Mouse (Mus musculus) bone marrow macrophage, adult 2 months (primary cell): ENCODE data around the gene Sigirr. TPM values are rescaled to one million over a fixed set of nuclear protein-coding genes. Genes with fewer than 3 reads are reported as not detected.

Experiments
- H3K27ac ChIP-seq: 2 replicates; pipeline ENCODE4 v1.5.1; 2012; ENCODE audit warnings: low read depth, low read length; ENCODE audit not compliant: insufficient read depth
- H3K4me1 ChIP-seq: 2 replicates; pipeline ENCODE4 v1.6.1; 2012; ENCODE audit warnings: low read length; ENCODE audit not compliant: control insufficient read depth, insufficient read depth
- H3K4me3 ChIP-seq: 2 replicates; pipeline ENCODE4 v1.5.1; 2012; ENCODE audit warnings: mild to moderate bottlenecking, low read length, moderate library complexity; ENCODE audit not compliant: insufficient read depth
- CTCF ChIP-seq: IDR thresholded peaks from 2 replicates; pipeline ENCODE4 v1.5.1; 2012; ENCODE audit warnings: low read depth, mild to moderate bottlenecking, low read length, moderate library complexity
- POLR2A ChIP-seq: IDR thresholded peaks from 2 replicates; pipeline ENCODE4 v1.6.1; 2012; ENCODE audit warnings: mild to moderate bottlenecking, low read depth, low read length, borderline replicate concordance
- polyA plus RNA-seq: library from polyadenylated mRNA; stranded (reverse); fragments of >200 nt; gene quantifications from 2 replicates; pipeline ENCODE4 v1.2.4, GENCODE M21; 2012; ENCODE audit not compliant: missing spikeins, insufficient read depth, insufficient read length

The Sigirr gene
- polyA plus RNA-seq, 1 experiment: 3.9 TPM

- Histone ChIP-seq H3K4me3 (peak overlapping the region; percentile 83), H3K27ac (no peak overlapping the region), H3K4me1 (peaks cover 33% of the 10 kb centered on the region)
- TF ChIP-seq CTCF (no peak), POLR2A (no peak)
Observed at GRCm38 (mm10) chr7:141131904-141132755, 31.8 kb upstream of the Sigirr start.

GRCm38 (mm10) chr7:141131024-141131820 is 30.9 kb upstream of the Sigirr start:
- peak overlapping the region; percentile 83 for H3K4me3 ChIP-seq
- peaks cover 33% of the 10 kb centered on the region for H3K4me1 ChIP-seq
- no peak overlapping the region for H3K27ac ChIP-seq
- no peak for TF ChIP-seq CTCF
- no peak for TF ChIP-seq POLR2A

- H3K27ac ChIP-seq: peak overlapping the region; percentile 64
- TF ChIP-seq POLR2A: 0 out of 2 replicates have a peak, but pooled peaks have one; percentile 3
- TF ChIP-seq CTCF: no peak
- peak overlapping the region; percentile 72 for H3K4me3 ChIP-seq
- H3K4me1 ChIP-seq: peaks cover 19% of the 10 kb centered on the region
Observed at GRCm38 (mm10) chr7:141123517-141123856, 23.1 kb upstream of the Sigirr start.

GRCm38 (mm10) chr7:141122689-141123516 is 22.5 kb upstream of the Sigirr start:
- Histone ChIP-seq H3K27ac (peak overlapping the region; percentile 64), H3K4me1 (peaks cover 19% of the 10 kb centered on the region), H3K4me3 (peak overlapping the region; percentile 72)
- no peak for TF ChIP-seq POLR2A
- no peak for TF ChIP-seq CTCF

GRCm38 (mm10) chr7:141122245-141122644 is 21.9 kb upstream of the Sigirr start, which contains the start of gene Ptdss2:
Gene Ptdss2, plus strand, starts transcription at chr7:141122382.
- Histone ChIP-seq H3K4me1 (peaks cover 16% of the 10 kb centered on the region), H3K4me3 (peak within 1 kb of the TSS; percentile 72), H3K27ac (peak within 1 kb of the TSS; percentile 64)
- no peak for TF ChIP-seq POLR2A
- TF ChIP-seq CTCF: no peak

GRCm38 (mm10) chr7:141121051-141121531 is 20.7 kb upstream of the Sigirr start:
- H3K27ac ChIP-seq: no peak overlapping the region
- no peak overlapping the region for H3K4me3 ChIP-seq
- H3K4me1 ChIP-seq: peaks cover 16% of the 10 kb centered on the region
- TF ChIP-seq POLR2A: no peak
- TF ChIP-seq CTCF: no peak

GRCm38 (mm10) chr7:141120605-141121004 is 20.2 kb upstream of the Sigirr start:
- no peak overlapping the region for H3K4me3 ChIP-seq
- TF ChIP-seq POLR2A (no peak), CTCF (no peak)
- no peak overlapping the region for H3K27ac ChIP-seq
- peaks cover 16% of the 10 kb centered on the region for H3K4me1 ChIP-seq

GRCm38 (mm10) chr7:141119487-141119886 is 19.1 kb upstream of the Sigirr start:
- Histone ChIP-seq H3K27ac (no peak overlapping the region), H3K4me3 (no peak overlapping the region), H3K4me1 (peaks cover 16% of the 10 kb centered on the region)
- TF ChIP-seq POLR2A (no peak), CTCF (no peak)

GRCm38 (mm10) chr7:141117636-141118035 is 17.3 kb upstream of the Sigirr start, which contains the start of gene Ano9:
Gene Ano9, minus strand, starts transcription at chr7:141117806.
- no peak within 1 kb of the TSS for H3K27ac ChIP-seq
- no peak within 1 kb of the TSS for H3K4me3 ChIP-seq
- peaks cover 10% of the 10 kb centered on the region for H3K4me1 ChIP-seq
- TF ChIP-seq CTCF: no peak

GRCm38 (mm10) chr7:141115874-141116273 is 15.5 kb upstream of the Sigirr start:
- Histone ChIP-seq H3K4me1 (no peaks in the 10 kb centered on the region), H3K4me3 (no peak overlapping the region), H3K27ac (no peak overlapping the region)
- TF ChIP-seq CTCF: no peak
- TF ChIP-seq POLR2A: no peak
